Mouse (Mus musculus) adipocyte (in vitro differentiated cells): ENCODE measurements around the gene Clcn7.
"Not testable (repeated sequence)": the region's sequence is repeated elsewhere in the genome, so short reads cannot be mapped to it uniquely, and the experiment has no call there.

Experiments
- DNase-seq: peaks from one replicate; pipeline ENCODE4 v3.0.0-alpha.2; 2016; ENCODE audit warnings: low spot score

The Clcn7 gene

GRCm38 (mm10) chr17:25133275-25133698 lies at the start of gene Clcn7:
Gene Clcn7, plus strand, starts transcription at chr17:25133391.
- peak; percentile 97 for DNase-seq

DNA sequence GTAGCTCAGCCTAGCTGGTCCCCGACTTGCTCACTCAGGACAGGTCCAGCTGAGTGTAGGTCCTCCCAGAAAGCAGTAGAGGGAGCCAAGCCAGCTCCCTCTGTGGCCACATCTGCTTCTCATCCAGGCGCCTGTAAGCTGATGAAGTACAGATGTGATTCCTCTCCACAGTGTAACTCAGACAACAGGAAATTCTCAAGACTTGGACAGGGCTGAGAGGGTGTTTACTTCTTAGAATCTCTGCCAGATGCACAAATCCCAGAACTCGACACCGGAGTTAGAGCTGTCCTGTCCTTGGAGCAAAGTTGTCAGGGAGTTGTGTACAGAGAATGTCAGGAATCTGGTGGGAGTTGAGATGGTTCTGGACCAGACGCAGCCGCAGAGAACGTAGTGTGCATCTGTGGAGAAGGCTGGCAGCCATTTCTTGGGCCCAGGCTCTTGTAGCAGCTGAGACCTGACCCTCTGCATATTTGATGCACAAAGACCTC lies 49.7 kb upstream of the Clcn7 start, which contains the start of gene Tmem204:
Gene Tmem204, minus strand, starts transcription at position 148 of the 488 bp plus-strand sequence.
- peak; percentile 88 for DNase-seq

DNA sequence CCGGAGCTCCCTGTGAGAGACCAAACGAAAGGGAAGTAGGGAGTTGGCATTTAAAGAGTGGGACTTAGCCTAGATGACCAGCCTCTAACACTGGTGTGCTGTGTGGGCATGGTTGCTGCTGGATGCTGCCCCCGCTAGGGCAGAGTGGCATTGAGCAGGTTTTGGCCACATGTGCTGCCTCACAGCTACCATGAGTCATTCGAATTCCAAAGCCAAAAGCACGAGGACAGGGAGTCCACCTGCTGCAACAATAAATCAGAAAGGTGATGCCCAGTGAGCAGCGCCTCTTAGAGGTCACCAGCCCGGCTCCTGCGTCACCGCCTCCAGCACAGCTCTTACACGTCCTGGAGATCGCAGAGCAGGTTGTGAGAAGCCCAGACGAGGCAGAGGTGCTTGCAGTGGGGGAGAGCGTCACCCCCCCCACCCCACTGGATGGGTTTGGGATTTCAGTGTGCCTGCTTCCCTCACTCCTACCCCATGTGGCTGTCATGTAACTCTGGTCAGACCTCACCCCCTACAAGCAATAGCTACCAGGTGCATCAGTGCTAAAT lies 48.3 kb upstream of the Clcn7 start:
- DNase-seq = no peak

DNA sequence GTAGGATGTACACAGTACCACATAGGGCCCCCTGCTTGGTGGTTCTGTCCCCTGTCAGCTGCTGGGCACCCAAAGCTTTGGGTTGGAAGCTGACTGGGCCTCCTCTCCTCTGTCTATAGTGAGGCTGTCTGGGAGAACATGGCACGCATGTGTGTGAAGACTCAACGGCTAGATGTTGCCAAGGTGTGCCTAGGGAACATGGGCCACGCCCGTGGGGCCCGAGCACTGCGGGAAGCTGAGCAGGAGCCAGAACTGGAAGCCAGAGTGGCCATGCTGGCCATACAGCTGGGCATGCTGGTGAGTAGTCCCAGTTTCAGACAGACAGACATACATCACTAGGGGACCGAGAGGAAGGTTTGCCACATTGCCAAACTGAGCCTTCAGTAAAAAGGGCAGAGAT lies 46.5 kb upstream of the Clcn7 start:
- no peak for DNase-seq

GRCm38 (mm10) chr17:25089158-25089557 lies 44.0 kb upstream of the Clcn7 start:
- no peak for DNase-seq

DNA sequence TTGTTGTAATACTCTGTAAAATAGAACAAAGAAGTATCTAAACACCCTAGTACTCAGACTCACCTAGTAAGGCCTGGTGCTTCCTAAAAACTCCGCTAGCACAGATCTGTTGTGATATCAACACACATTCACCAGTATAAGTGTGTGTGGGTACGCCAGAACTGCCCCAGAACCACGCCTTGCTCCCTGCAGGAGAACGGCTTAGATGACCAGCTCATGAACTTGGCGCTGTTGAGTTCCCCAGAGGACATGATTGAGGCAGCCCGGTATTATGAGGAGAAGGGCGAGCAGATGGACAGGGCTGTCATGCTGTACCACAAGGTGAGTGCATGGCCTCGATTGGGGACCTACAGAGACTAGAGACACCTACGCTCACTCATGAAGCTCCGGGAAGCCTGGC lies 42.7 kb upstream of the Clcn7 start:
- DNase-seq = no peak

DNA sequence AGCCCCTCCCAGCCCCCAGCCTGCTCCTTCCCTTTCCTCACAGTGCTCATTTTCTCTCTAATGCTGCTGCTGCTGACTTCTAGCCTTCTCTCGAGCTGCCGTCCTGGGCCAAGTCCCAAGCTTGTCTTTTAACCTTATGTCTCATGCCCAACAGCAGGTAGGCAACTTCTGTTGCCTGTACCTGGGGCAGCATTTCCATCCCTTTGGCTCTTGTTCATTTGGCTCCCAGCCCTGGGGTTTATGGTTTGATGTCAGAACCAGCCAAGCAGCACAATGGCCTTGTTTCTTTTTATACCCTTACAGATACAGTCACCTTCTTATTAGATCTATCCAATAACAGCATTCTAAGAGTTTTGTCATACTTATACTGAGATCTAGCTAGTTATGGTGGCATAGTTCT lies 37.0 kb upstream of the Clcn7 start:
- DNase-seq = no peak

GRCm38 (mm10) chr17:25100052-25100451 lies 33.1 kb upstream of the Clcn7 start:
- DNase-seq = no peak

DNA sequence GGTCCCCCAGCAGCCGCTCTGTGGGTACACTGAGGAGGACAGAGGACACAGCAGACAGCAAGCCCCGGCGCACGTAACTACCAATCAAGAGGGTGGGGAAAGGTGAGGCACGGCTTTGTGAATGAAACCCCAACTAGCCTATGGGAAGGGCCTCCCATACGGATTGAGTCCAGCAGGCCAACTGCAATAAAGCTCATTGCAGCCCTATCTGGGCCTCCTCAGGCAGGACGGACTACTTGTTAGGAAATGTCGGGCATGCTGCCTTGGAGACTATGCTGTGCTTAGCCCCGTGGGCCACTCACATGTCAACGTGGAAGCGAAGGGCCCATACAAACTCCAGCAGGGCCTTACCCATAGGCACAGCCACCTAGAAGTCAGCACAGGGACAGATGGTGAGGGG lies 31.9 kb upstream of the Clcn7 start:
- no peak for DNase-seq

GRCm38 (mm10) chr17:25107786-25108185 lies 25.4 kb upstream of the Clcn7 start:
- no peak for DNase-seq

GRCm38 (mm10) chr17:25109578-25109977 lies 23.6 kb upstream of the Clcn7 start:
- peak; percentile 83 for DNase-seq

DNA sequence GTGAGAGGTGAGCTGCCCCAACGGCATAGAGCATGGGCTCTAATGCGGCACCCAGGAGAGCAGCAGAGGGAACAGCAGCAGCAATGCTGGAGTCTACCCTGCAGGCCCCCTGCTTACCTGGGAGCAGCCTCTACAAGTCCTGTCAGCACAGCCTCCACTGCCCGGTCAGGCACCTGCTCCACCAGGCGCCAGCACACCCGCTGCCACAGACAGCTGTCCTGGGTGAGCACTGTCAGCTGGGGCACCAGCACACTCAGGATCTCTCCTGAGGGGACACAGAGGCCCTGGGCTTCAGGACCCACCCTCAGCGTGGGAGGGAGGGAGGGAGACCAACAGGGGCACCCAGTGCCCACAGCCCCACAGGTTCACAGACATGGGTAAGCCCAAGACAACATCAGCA lies 22.6 kb upstream of the Clcn7 start:
- DNase-seq = no peak

- no peak for DNase-seq
These were observed 22.0 kb upstream of the Clcn7 start for GRCm38 (mm10) chr17:25111220-25111619.

DNA sequence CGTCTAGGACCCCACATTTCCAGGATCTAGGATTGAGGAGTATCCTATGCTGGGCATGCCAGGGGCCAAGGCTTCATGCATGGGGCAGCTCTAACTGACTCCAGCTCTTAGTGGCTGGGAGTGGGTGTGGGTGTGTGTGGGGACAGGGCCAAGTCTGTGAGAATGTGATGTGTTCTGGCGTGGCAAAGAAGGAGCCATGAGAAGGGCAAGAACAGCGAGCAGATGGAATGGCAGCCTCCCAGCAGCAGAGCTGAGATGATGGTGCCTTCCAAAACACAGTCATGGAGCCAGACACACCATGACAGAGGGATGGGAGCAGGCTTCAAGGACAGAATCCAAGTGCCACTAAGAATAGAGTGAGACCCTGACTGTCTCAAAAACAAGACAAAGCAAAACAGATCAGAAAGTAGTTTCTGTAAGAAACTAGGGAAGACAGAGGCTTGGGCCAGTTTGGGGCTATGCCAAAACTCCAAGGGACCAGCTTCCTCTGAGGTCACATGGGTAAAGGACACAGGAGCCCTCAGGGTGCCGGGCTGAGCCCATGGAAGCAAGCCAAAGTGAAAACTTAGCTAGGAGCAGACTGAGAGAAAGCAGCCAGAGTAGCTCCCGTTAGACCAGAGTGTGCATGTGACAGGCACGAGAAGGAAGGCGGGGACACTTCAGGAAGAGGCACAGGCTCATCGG lies 21.3 kb upstream of the Clcn7 start:
- peak; percentile 69 for DNase-seq

- DNase-seq = no peak
These were observed 20.8 kb upstream of the Clcn7 start for GRCm38 (mm10) chr17:25112423-25112810.

DNA sequence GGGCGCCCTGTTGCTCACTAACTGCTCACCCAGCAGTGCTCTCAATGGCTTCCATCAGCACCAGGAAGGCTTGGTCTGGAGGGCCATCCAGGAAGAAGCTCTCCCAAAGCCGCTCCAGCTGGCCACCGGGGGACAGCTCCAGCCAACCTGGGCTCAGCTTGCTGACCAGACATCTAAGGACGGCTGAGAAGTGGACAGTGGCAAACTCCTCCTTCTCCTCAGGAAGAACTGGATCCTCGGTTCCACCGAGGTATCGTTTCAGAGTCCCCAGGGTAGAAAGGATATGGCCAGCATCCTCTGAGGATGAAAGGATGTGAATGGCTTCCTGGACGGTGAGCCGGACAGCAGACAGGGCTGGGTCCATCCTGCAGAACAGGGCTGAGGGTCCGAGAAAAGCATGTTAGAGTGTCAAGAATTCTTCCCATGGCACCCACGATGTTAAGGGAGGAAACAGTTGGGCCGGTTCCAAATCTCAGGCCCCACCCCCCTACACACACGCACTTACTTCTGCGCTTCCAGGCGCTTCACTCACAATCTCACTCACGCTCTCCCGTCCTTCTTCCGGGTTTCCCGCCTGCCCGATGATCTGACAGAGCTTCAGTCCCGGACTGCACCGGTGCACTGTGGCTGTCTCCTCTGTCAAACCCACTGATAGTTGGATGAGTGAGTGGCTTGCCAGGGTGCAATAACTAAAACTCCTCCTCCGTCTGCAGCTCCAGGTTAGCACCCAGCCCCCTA lies 18.1 kb upstream of the Clcn7 start:
- DNase-seq = no peak

- peak; percentile 92 for DNase-seq
These were observed 17.3 kb upstream of the Clcn7 start, which contains the start of gene Telo2 for GRCm38 (mm10) chr17:25115664-25116432. Gene Telo2, minus strand, starts transcription at chr17:25115967.

GRCm38 (mm10) chr17:25117263-25117662 lies 15.9 kb upstream of the Clcn7 start:
- no peak for DNase-seq

- DNase-seq = no peak
These were observed 12.8 kb upstream of the Clcn7 start, which contains the start of gene Ptx4 for GRCm38 (mm10) chr17:25120406-25120805. Gene Ptx4, plus strand, starts transcription at chr17:25120760.

DNA sequence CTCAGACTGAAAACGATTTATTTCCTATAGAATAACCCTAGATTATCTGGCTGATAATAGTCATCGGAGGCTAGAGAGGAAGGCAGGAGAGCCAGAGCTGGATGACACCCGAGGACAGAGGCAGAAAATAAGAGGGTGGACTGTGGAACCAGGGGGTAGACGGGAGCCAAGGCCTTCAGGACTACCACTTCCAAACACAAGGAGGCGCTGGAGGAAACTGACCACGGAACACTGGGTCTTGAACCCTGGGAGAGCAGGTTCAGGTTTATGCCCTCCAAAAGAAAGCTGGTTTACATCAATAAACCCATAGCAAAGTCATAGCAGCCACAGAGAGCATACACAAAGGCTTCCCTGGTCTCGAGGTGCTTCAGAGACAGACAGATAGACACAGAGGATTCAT lies 9.2 kb upstream of the Clcn7 start:
- DNase-seq = no peak

- not testable (repeated sequence) for DNase-seq
These were observed 7.6 kb upstream of the Clcn7 start for GRCm38 (mm10) chr17:25125442-25126060.

DNA sequence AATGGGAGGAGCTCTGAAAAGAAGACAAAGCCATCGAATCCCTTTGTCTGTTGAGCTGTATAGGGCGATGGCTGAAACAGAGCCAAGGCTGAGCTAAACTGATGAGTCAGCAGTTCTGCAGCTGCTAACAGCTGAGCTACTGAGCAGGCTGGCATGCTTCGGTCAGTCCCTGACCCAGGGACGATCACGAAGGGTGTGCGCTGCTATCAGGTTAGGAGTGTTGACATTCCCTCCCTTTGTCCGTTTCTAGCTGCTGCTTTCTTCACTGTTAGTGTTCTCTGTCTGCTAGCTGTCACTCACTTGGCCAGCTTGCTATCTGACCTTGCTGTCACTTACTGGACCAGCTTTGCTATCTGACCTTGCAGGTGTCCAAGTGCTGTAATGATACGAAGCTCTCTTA lies 6.1 kb upstream of the Clcn7 start:
- DNase-seq = peak; percentile 47
